Comparison of ENCODE assay signal across 7 mouse cellular contexts in the genomic region with DNA sequence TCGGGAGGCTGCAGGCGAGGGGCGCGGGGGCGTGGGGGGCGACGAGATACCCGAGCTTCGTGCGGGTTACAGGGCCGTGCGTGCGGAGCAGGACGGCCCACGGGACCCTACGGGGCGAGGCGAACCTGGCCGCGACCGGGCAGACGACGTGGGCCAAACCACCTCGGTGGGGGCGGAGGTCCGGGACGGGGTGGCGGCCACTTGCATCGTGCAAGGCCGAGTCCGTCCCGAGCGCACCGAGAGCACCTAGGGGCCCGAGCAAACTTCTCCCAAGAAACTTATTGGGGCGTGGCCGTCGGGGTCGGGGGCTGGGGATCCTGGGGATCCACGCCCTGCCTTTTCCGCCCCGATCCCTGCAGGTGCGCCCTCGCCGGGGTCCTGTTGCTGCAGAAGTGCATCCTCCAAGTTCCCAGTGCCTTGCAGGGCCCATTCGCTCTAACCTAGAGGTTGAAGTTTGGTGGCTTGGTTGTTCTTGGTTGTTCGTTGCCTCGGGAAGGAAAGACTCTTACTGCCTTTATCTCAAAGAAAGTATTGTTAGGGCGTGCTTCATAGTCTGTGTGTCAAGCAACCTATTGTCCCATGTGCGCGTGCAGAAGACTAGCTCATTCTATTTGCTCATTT. TPM values are rescaled to one million over a fixed set of nuclear protein-coding genes. Genes with fewer than 3 reads are reported as not detected.
DNase-seq lines count a peak whose midpoint lies in the region; ATAC-seq lines count a peak whose summit lies in the region.

No protein-coding gene starts in this region.

- H3K4me2 ChIP-seq in embryonic facial prominence, embryonic 11.5 days (ENCODE audit: low read depth, low read length): peak overlapping the region; percentile 64
- peak overlapping the region; percentile 66 for H3K4me2 ChIP-seq in hindbrain, embryonic 11.5 days (replicated peaks; ENCODE audit: low read depth, low read length)
- peak overlapping the region; percentile 79 for H3K4me2 ChIP-seq in liver, embryonic 11.5 days
- H3K4me2 ChIP-seq in neural tube, embryonic 11.5 days (ENCODE audit: low read depth): peak overlapping the region; percentile 73

- H3K4me3 ChIP-seq in embryonic facial prominence, embryonic 11.5 days (ENCODE audit: low read depth, low read length): peak overlapping the region; percentile 79
- H3K4me3 ChIP-seq in hindbrain, embryonic 11.5 days (ENCODE audit: low read depth, low read length): peak overlapping the region; percentile 95
- H3K4me3 ChIP-seq in liver, embryonic 11.5 days (ENCODE audit: low read depth, low read length): peak overlapping the region; percentile 82
- peak overlapping the region; percentile 92 for H3K4me3 ChIP-seq in neural tube, embryonic 11.5 days (ENCODE audit: low read depth, low read length)

- H3K9me3 ChIP-seq in embryonic facial prominence, embryonic 11.5 days (replicated peaks; ENCODE audit: control insufficient read depth, low read length): no peaks in the 10 kb centered on the region
- no peaks in the 10 kb centered on the region for H3K9me3 ChIP-seq in hindbrain, embryonic 11.5 days (ENCODE audit: control insufficient read depth, low read length)
- H3K9me3 ChIP-seq in liver, embryonic 11.5 days (ENCODE audit: control insufficient read depth, low read length): no peaks in the 10 kb centered on the region
- no peaks in the 10 kb centered on the region for H3K9me3 ChIP-seq in neural tube, embryonic 11.5 days (ENCODE audit: control insufficient read depth, low read length)

- WGBS in embryonic facial prominence, embryonic 11.5 days: under 1% methylated on average over 50 of the region's 51 CpGs
- under 1% methylated on average over 50 of the region's 51 CpGs for WGBS in hindbrain, embryonic 11.5 days
- under 1% methylated on average over 46 of the region's 51 CpGs for WGBS in liver, embryonic 11.5 days
- WGBS in neural tube, embryonic 11.5 days: 0% methylated on average over 40 of the region's 51 CpGs

- peak; percentile 81 for ATAC-seq in embryonic facial prominence, embryonic 11.5 days (replicated peaks; ENCODE audit: insufficient number of reproducible peaks, low FRiP score, low TSS enrichment, low read depth)
- ATAC-seq in hindbrain, embryonic 11.5 days (ENCODE audit: low FRiP score): peak; percentile 82
- ATAC-seq in liver, embryonic 11.5 days (replicated peaks; ENCODE audit: low FRiP score): peak; percentile 63
- peak; percentile 76 for ATAC-seq in neural tube, embryonic 11.5 days (ENCODE audit: insufficient read depth, low FRiP score, low TSS enrichment)

- H3K36me3 ChIP-seq in embryonic facial prominence, embryonic 11.5 days (replicated peaks; ENCODE audit: control insufficient read depth, insufficient read depth, low read depth, low read length): no peaks in the 10 kb centered on the region
- no peaks in the 10 kb centered on the region for H3K36me3 ChIP-seq in hindbrain, embryonic 11.5 days (ENCODE audit: control insufficient read depth, insufficient read depth, low read length)
- H3K36me3 ChIP-seq in liver, embryonic 11.5 days (ENCODE audit: control insufficient read depth, insufficient read depth, low read length): no peaks in the 10 kb centered on the region
- no peaks in the 10 kb centered on the region for H3K36me3 ChIP-seq in neural tube, embryonic 11.5 days (ENCODE audit: control insufficient read depth, insufficient read depth, low read length)

- peak overlapping the region; percentile 88 for H3K9ac ChIP-seq in embryonic facial prominence, embryonic 11.5 days (replicated peaks; ENCODE audit: low read length)
- H3K9ac ChIP-seq in hindbrain, embryonic 11.5 days (ENCODE audit: low read depth, low read length): peak overlapping the region; percentile 91
- H3K9ac ChIP-seq in liver, embryonic 11.5 days (ENCODE audit: low read depth, low read length): peak overlapping the region; percentile 76
- peak overlapping the region; percentile 91 for H3K9ac ChIP-seq in neural tube, embryonic 11.5 days (ENCODE audit: low read length)

- H3K27ac ChIP-seq in embryonic facial prominence, embryonic 11.5 days (replicated peaks; ENCODE audit: low read depth, low read length): peak overlapping the region; percentile 66
- peak overlapping the region; percentile 79 for H3K27ac ChIP-seq in hindbrain, embryonic 11.5 days (ENCODE audit: low read depth, low read length)
- peak overlapping the region; percentile 56 for H3K27ac ChIP-seq in liver, embryonic 11.5 days (ENCODE audit: low read depth, low read length)
- H3K27ac ChIP-seq in neural tube, embryonic 11.5 days (ENCODE audit: low read depth, low read length): peak overlapping the region; percentile 86

- H3K27me3 ChIP-seq in embryonic facial prominence, embryonic 11.5 days (ENCODE audit: control insufficient read depth, insufficient read depth, low read length): no peaks in the 10 kb centered on the region
- H3K27me3 ChIP-seq in hindbrain, embryonic 11.5 days (ENCODE audit: control insufficient read depth, insufficient read depth, low read length): no peaks in the 10 kb centered on the region
- no peaks in the 10 kb centered on the region for H3K27me3 ChIP-seq in liver, embryonic 11.5 days (replicated peaks; ENCODE audit: control insufficient read depth, insufficient read depth, low read length)
- no peaks in the 10 kb centered on the region for H3K27me3 ChIP-seq in neural tube, embryonic 11.5 days (ENCODE audit: control insufficient read depth, insufficient read depth, low read length)

- no peaks in the 10 kb centered on the region for H3K4me1 ChIP-seq in embryonic facial prominence, embryonic 11.5 days (ENCODE audit: control insufficient read depth, insufficient read depth, low read length)
- H3K4me1 ChIP-seq in hindbrain, embryonic 11.5 days (replicated peaks; ENCODE audit: control insufficient read depth, insufficient read depth, low read length): no peaks in the 10 kb centered on the region
- peaks cover 3% of the 10 kb centered on the region for H3K4me1 ChIP-seq in liver, embryonic 11.5 days (replicated peaks; ENCODE audit: control insufficient read depth, insufficient read depth, low read length)
- H3K4me1 ChIP-seq in neural tube, embryonic 11.5 days (ENCODE audit: control insufficient read depth, insufficient read depth, low read length): peaks cover 12% of the 10 kb centered on the region; the same call in 1 of the 2 replicates

- peak; percentile 16 to 25 for DNase-seq in thymus, adult 18-20 months
- no peak for DNase-seq in thymus, postnatal 0 days (ENCODE audit: low spot score)
- peak; percentile 55 for DNase-seq in embryonic facial prominence, embryonic 11.5 days (ENCODE audit: low spot score)
- DNase-seq in hindbrain, embryonic 11.5 days (ENCODE audit: low spot score): peak; percentile 62
- peak; percentile 62 for DNase-seq in liver, embryonic 11.5 days (ENCODE audit: low spot score)
- DNase-seq in neural tube, embryonic 11.5 days (ENCODE audit: low spot score): peak; percentile 55
- no peak for DNase-seq in layer of hippocampus, postnatal 14 days (ENCODE audit: low spot score in 2 of 2)

RNA-seq across cellular contexts. Expression of gene Btbd3, which starts 0.6 kb away (rescaled TPM):
- polyA plus RNA-seq in thymus, postnatal 0 days (2015; fragmentation: Nextera tagmentation; extraction: Ambion mirVana): 4.3 and 5.3 TPM in 2 replicates
- 20.3 and 22.6 TPM in 2 replicates for polyA plus RNA-seq in embryonic facial prominence, embryonic 11.5 days (2014; fragmentation: Nextera tagmentation; extraction: Ambion mirVana)
- 19.3 and 21.0 TPM in 2 replicates for polyA plus RNA-seq in hindbrain, embryonic 11.5 days (2014; fragmentation: Nextera tagmentation; extraction: Ambion mirVana)
- polyA plus RNA-seq in liver, embryonic 11.5 days (2014; fragmentation: Nextera tagmentation; extraction: Ambion mirVana): 8.2 and 8.8 TPM in 2 replicates
- 19.6 and 20.7 TPM in 2 replicates for polyA plus RNA-seq in neural tube, embryonic 11.5 days (2014; fragmentation: Nextera tagmentation; extraction: Ambion mirVana)
- 100 to 1,000 TPM; 147 to 151 TPM for total RNA-seq in layer of hippocampus, postnatal 14 days (2021)

Comparison
In these comparisons a context has a peak if more than half of its experiments do, and no peak if none do; other contexts are left out.
1. DNase-seq: peak in thymus, adult 18-20 months (2 of 2), embryonic facial prominence, embryonic 11.5 days (single experiment), hindbrain, embryonic 11.5 days (single experiment), liver, embryonic 11.5 days (single experiment) and neural tube, embryonic 11.5 days (single experiment); none in thymus, postnatal 0 days (single experiment) and layer of hippocampus, postnatal 14 days (0 of 2).
2. Peak in every context shown above with its lines, with median percentiles within 50 percentile points of each other: ATAC-seq, H3K27ac ChIP-seq, H3K4me2 ChIP-seq, H3K4me3 ChIP-seq and H3K9ac ChIP-seq.